Mouse (Mus musculus): ENCODE measurements around the gene Tor1aip1. TPM values are rescaled to one million over a fixed set of nuclear protein-coding genes. Genes with fewer than 3 reads are reported as not detected.

The Tor1aip1 gene
- polyA plus RNA-seq (2015; fragmentation: Nextera tagmentation; extraction: Ambion mirVana): 34.6 and 34.7 TPM in 2 replicates

DNA sequence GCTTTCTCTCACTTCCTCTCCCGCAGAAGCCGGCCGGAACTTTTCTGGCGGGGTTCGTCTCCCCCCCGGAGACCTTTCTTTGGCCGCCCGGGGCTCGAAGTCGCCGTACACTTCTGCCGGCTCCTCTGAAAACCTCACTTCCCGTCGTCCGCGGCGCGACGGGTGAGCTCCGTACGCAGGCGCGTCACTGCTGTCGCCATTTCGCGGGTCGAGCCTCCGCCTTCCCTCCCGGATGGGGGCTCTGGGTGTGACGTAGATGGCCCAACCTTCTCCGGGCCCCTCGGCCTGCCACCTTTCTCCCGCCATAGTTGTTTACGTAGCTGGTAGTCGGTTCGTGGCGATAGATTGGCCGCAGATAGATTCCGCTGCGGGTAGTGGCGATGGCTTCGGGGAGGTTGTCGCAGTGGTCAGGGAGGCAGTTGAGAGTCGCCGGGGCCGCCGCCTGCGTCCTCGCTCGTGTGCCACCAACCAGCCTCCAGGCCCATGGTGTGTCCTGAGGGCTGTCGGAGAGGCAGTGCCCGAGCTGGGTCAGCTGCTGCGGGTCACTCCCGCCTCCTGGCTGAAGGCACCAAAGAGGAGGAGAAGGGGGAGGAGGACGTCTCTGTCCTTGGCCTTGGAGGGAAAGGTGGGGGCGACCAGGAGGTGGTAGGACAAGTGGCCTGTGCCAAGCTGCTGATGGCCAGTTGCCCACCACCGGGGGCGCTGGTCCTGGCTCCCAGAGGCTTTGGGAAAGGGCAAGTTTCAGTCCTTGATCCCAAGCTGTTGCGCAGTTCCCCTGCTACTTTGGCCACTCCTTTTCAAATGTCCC, at the start of gene Tor1aip1:
TSS of gene Tor1aip1 (minus strand) at position 551 of the 808 bp plus-strand sequence.
- Histone ChIP-seq H3K9ac (ENCODE audit: low read depth, low read length) (peak within 1 kb of the TSS; percentile 93), H3K4me3 (ENCODE audit: low read depth, low read length) (peak within 1 kb of the TSS; percentile 88), H3K27me3 (replicated peaks; ENCODE audit: control insufficient read depth, insufficient read depth, low read length) (no peaks in the 10 kb centered on the region), H3K36me3 (ENCODE audit: control insufficient read depth, insufficient read depth) (peaks cover 16% of the 10 kb centered on the region), H3K9me3 (ENCODE audit: control insufficient read depth) (no peaks in the 10 kb centered on the region), H3K4me2 (replicated peaks; ENCODE audit: low read depth) (peak within 1 kb of the TSS; percentile 62), H3K4me1 (replicated peaks; ENCODE audit: control insufficient read depth, insufficient read depth, low read length) (no peaks in the 10 kb centered on the region), H3K27ac (ENCODE audit: low read depth, low read length) (peak within 1 kb of the TSS; percentile 98)
- peak; percentile 89 for ATAC-seq
- TF ChIP-seq CTCF (IDR thresholded peaks at IDR 0.05; ENCODE audit: low read depth): peak; percentile 86
- under 1% methylated on average over 59 of the region's 59 CpGs for WGBS

DNA sequence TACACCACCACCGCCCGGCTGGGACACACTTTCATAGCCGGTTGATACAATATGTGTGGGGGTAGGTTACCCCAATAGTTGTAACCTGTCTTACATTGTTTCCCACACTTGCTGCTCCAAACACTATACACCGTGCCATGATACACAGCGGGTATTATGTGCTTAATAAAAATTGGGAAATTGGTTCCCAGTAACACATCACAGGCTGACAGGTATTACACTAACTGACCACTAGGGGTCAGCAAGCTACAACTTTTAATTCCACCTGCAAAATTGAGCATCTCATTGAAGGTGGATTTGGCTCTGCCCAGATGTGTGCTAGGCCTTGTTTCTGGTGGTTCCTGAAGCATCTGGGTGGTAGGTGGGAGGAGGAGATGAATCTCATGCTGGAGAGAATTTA, 49.5 kb upstream of the Tor1aip1 start:
- no peaks in the 10 kb centered on the region for H3K9me3 ChIP-seq (ENCODE audit: control insufficient read depth)
- WGBS: 57% methylated on average over 5 of the region's 5 CpGs
- no peak overlapping the region for H3K9ac ChIP-seq (ENCODE audit: low read depth, low read length)
- no peak overlapping the region for H3K4me3 ChIP-seq (ENCODE audit: low read depth, low read length)
- no peak overlapping the region for H3K27ac ChIP-seq (ENCODE audit: low read depth, low read length)
- H3K4me2 ChIP-seq (replicated peaks; ENCODE audit: low read depth): no peak overlapping the region
- ATAC-seq: no peak
- H3K36me3 ChIP-seq (ENCODE audit: control insufficient read depth, insufficient read depth): no peaks in the 10 kb centered on the region
- H3K4me1 ChIP-seq (replicated peaks; ENCODE audit: control insufficient read depth, insufficient read depth, low read length): no peaks in the 10 kb centered on the region
- H3K27me3 ChIP-seq (replicated peaks; ENCODE audit: control insufficient read depth, insufficient read depth, low read length): no peaks in the 10 kb centered on the region
- TF ChIP-seq CTCF (IDR thresholded peaks at IDR 0.05; ENCODE audit: low read depth): peak; percentile 94

DNA sequence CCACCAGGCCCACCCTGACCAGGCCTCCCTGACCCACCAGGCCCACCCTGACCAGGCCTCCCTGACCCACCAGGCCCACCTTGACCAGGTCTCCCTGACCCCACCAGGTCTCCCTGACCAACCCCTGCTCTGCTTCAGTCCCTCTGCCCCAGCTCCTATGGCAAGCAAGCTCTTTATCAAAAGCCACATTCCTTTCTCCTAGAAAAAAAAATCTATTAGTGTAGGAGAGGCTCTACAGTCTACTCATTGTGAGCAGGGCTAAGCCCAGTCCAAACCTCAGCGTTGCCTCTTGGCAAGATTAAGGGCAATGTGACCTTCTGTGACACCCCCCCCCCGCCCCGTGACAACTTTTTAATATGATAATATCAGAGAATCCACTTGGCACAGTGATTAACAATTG, 48.3 kb upstream of the Tor1aip1 start:
- Histone ChIP-seq H3K36me3 (ENCODE audit: control insufficient read depth, insufficient read depth) (no peaks in the 10 kb centered on the region), H3K4me3 (ENCODE audit: low read depth, low read length) (no peak overlapping the region), H3K4me2 (replicated peaks; ENCODE audit: low read depth) (no peak overlapping the region), H3K9me3 (ENCODE audit: control insufficient read depth) (no peaks in the 10 kb centered on the region), H3K27me3 (replicated peaks; ENCODE audit: control insufficient read depth, insufficient read depth, low read length) (no peaks in the 10 kb centered on the region), H3K9ac (ENCODE audit: low read depth, low read length) (no peak overlapping the region), H3K4me1 (replicated peaks; ENCODE audit: control insufficient read depth, insufficient read depth, low read length) (no peaks in the 10 kb centered on the region), H3K27ac (ENCODE audit: low read depth, low read length) (no peak overlapping the region)
- no peak for TF ChIP-seq CTCF (IDR thresholded peaks at IDR 0.05; ENCODE audit: low read depth)
- WGBS: 56% methylated on average over 3 of the region's 3 CpGs
- no peak for ATAC-seq

DNA sequence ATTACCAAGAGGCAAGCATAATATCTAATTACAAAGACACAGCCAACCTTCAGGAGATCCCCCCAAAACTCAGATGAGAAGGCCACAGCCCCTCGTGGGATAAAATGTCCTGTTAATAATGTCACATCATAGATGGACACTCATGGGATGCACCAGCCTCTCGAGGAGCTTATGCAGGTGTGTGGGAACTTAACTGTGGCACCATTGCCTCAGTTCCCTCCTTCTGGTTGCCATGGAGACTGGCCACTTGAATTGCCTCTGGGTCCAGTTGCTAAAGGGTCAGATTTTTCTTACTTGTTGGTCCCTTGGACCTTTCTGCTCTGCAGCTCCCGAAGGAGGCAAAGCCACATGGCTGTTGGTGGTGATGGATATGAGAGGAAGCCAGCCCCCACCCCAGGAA, 41.4 kb upstream of the Tor1aip1 start:
- H3K36me3 ChIP-seq (ENCODE audit: control insufficient read depth, insufficient read depth): no peaks in the 10 kb centered on the region
- TF ChIP-seq CTCF (IDR thresholded peaks at IDR 0.05; ENCODE audit: low read depth): no peak
- no peak for ATAC-seq
- no peak overlapping the region for H3K9ac ChIP-seq (ENCODE audit: low read depth, low read length)
- no peaks in the 10 kb centered on the region for H3K4me1 ChIP-seq (replicated peaks; ENCODE audit: control insufficient read depth, insufficient read depth, low read length)
- 65% methylated on average over 3 of the region's 3 CpGs for WGBS
- H3K4me2 ChIP-seq (replicated peaks; ENCODE audit: low read depth): no peak overlapping the region
- H3K9me3 ChIP-seq (ENCODE audit: control insufficient read depth): no peaks in the 10 kb centered on the region
- no peaks in the 10 kb centered on the region for H3K27me3 ChIP-seq (replicated peaks; ENCODE audit: control insufficient read depth, insufficient read depth, low read length)
- H3K27ac ChIP-seq (ENCODE audit: low read depth, low read length): no peak overlapping the region
- H3K4me3 ChIP-seq (ENCODE audit: low read depth, low read length): no peak overlapping the region

- Histone ChIP-seq H3K27ac (ENCODE audit: low read depth, low read length) (no peak overlapping the region), H3K9ac (ENCODE audit: low read depth, low read length) (no peak overlapping the region), H3K36me3 (ENCODE audit: control insufficient read depth, insufficient read depth) (no peaks in the 10 kb centered on the region), H3K4me3 (ENCODE audit: low read depth, low read length) (no peak overlapping the region), H3K9me3 (ENCODE audit: control insufficient read depth) (no peaks in the 10 kb centered on the region), H3K27me3 (replicated peaks; ENCODE audit: control insufficient read depth, insufficient read depth, low read length) (no peaks in the 10 kb centered on the region), H3K4me1 (replicated peaks; ENCODE audit: control insufficient read depth, insufficient read depth, low read length) (no peaks in the 10 kb centered on the region), H3K4me2 (replicated peaks; ENCODE audit: low read depth) (no peak overlapping the region)
- WGBS: 72% methylated on average over 4 of the region's 4 CpGs
- ATAC-seq: no peak
- no peak for TF ChIP-seq CTCF (IDR thresholded peaks at IDR 0.05; ENCODE audit: low read depth)
Measured at GRCm38 (mm10) chr1:156076474-156076873, 40.2 kb upstream of the Tor1aip1 start.

- ATAC-seq: no peak
- no peak overlapping the region for H3K9ac ChIP-seq (ENCODE audit: low read depth, low read length)
- 53% methylated on average over 8 of the region's 8 CpGs for WGBS
- no peak overlapping the region for H3K4me2 ChIP-seq (replicated peaks; ENCODE audit: low read depth)
- no peaks in the 10 kb centered on the region for H3K4me1 ChIP-seq (replicated peaks; ENCODE audit: control insufficient read depth, insufficient read depth, low read length)
- no peaks in the 10 kb centered on the region for H3K27me3 ChIP-seq (replicated peaks; ENCODE audit: control insufficient read depth, insufficient read depth, low read length)
- H3K4me3 ChIP-seq (ENCODE audit: low read depth, low read length): no peak overlapping the region
- TF ChIP-seq CTCF (IDR thresholded peaks at IDR 0.05; ENCODE audit: low read depth): no peak
- no peaks in the 10 kb centered on the region for H3K9me3 ChIP-seq (ENCODE audit: control insufficient read depth)
- H3K36me3 ChIP-seq (ENCODE audit: control insufficient read depth, insufficient read depth): no peaks in the 10 kb centered on the region
- H3K27ac ChIP-seq (ENCODE audit: low read depth, low read length): no peak overlapping the region
Measured at GRCm38 (mm10) chr1:156074575-156074974, 38.3 kb upstream of the Tor1aip1 start.
